Mouse (Mus musculus) naive thymus-derived CD4-positive, alpha-beta T cell, adult 5 months (primary cell): ENCODE results near the gene Hrc. TPM values are rescaled to one million over a fixed set of nuclear protein-coding genes. Genes with fewer than 3 reads are reported as not detected.

Source experiments
- polyA plus RNA-seq: library from polyadenylated mRNA; unstranded; fragments of 100-300 nt; shearing (Covaris generic); gene quantifications from one replicate; pipeline ENCODE4 v1.2.1, GENCODE M21; 2017

The Hrc gene
- polyA plus RNA-seq: not detected

GRCm38 (mm10) chr7:45335056-45335455, at the start of gene Hrc:
TSS of gene Hrc (plus strand) at chr7:45335290.

DNA sequence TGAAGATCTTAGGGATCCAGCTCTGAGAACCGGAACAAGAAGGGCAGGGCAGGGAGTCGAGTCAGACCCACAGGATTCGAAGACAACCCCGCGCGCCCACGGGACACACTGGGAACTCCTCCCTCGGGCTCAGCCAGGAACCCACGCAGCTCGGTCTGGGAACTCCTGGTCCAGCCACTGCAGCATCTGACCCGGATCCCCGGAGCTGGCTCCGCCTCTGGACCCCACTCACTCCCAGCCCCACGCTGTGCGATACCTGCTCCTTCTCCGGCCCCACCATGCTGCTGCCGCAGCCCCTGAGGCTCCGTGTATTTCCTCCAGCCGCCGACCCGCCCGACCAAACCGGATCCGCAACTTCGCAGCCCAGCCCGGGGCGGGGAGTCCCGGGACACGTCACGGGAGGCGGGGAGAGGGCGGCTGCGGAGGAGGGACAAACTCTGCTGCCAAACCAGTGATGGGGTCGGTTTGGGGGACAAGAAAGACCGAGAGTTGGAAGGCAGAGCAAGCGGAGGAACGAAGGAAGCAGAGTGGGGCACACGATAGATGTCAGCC, 1.6 kb upstream of the Hrc start, which contains the start of gene Trpm4:
Trpm4 (minus strand) TSS at position 350 of the 552 bp plus-strand sequence.

DNA sequence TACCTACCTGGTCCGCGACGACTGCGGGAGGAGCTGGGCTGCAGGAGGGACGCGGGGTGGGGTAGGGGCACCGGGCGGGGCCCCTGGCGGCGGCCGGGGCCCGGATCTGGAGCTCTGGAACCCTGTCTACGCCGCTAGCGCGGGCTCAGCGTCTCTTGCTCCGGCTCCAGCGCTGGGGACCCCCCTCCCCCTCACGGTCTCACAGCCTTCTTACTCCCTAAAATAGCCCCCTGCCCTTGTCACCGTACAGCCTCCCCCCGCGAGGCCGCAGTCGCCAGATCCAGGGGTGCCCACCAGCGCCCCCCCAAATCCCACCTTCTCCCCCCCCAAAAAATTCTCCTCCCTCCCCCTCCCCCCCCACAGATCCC, 31.5 kb downstream of the Hrc start, which contains the start of gene Ppfia3:
Ppfia3 (minus strand) TSS at position 368 of the 368 bp plus-strand sequence.

DNA sequence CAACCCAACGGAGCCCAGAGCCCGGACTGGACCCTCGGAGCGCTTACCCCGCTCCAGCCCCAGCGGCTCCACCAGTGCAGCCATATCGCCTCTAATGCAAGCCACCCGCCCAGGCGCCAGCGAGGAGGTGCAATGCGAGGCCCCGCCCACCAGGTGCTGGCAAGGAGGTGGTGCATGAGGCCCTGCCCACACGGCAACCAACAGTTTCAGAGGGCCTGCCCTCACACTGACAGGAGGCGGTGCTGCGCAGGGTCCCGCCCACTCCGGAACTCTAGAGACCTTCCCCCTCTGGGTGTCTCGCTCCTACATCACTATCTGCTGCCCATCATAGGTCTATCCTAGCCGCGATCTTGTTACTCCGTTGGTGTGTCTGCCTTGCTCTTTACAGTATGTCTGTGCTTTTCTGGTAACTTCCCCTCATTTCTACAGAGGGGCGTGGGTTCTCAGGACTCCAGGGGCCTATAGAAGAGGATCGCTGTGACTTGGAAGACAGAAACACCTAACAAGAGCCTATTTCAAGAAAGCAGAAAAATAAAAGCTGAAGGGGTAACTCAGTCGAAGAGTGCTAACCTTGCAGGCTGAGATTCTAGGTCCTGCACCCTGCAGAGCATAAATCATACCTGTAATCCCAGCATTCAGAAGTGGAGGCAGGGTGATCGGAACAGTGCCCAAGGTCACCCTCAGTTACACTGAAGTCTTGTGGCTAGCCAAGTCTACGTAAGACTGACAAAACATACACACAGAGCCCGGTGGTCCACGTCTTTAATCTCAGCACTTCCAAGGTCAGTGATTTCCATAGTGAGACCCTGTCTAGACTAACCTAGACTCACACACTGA, 35.6 kb downstream of the Hrc start, which contains the start of gene Lin7b:
Lin7b (minus strand) TSS at position 109 of the 837 bp plus-strand sequence.

Other genes with a start within 250 kb of the Hrc start
- 10.6 TPM for gene Rcn3, start 243.1 kb upstream of the Hrc start, polyA plus RNA-seq
- gene Fcgrt, start 231.4 kb upstream of the Hrc start, polyA plus RNA-seq: 6.2 TPM
- 2,728 TPM for gene Rps11, start 210.9 kb upstream of the Hrc start, polyA plus RNA-seq
- 3,371 TPM for gene Rpl13a, start 206.5 kb upstream of the Hrc start, polyA plus RNA-seq
- gene Gm45713, start 199.1 kb upstream of the Hrc start, polyA plus RNA-seq: not detected
- 252 TPM for gene Flt3l, start 198.9 kb upstream of the Hrc start, polyA plus RNA-seq
- 30.4 TPM for gene Pih1d1, start 181.0 kb upstream of the Hrc start, polyA plus RNA-seq
- 42.7 TPM for gene Aldh16a1, start 180.7 kb upstream of the Hrc start, polyA plus RNA-seq
- gene Slc17a7, start 171.3 kb upstream of the Hrc start, polyA plus RNA-seq: 0.20 TPM
- not detected for gene Gfy, start 155.7 kb upstream of the Hrc start, polyA plus RNA-seq
- gene Pth2, start 154.3 kb upstream of the Hrc start, polyA plus RNA-seq: not detected
- gene Ccdc155, start 130.4 kb upstream of the Hrc start, polyA plus RNA-seq: not detected
- 2.7 TPM for gene Dkkl1, start 123.1 kb upstream of the Hrc start, polyA plus RNA-seq
- 0.95 TPM for gene Tead2, start 119.5 kb upstream of the Hrc start, polyA plus RNA-seq
- 402 TPM for gene Cd37, start 96.2 kb upstream of the Hrc start, polyA plus RNA-seq
- gene Slc6a16, start 94.2 kb upstream of the Hrc start, polyA plus RNA-seq: not detected
- not detected for gene Slc6a21, start 57.8 kb upstream of the Hrc start, polyA plus RNA-seq
- gene Trpm4, start 1.5 kb upstream of the Hrc start, polyA plus RNA-seq: 8.0 TPM
- not detected for gene Ppfia3, start 31.7 kb downstream of the Hrc start, polyA plus RNA-seq
- not detected for gene Lin7b, start 35.3 kb downstream of the Hrc start, polyA plus RNA-seq
- gene Snrnp70, start 60.5 kb downstream of the Hrc start, polyA plus RNA-seq: 236 TPM
- gene Kcna7, start 70.4 kb downstream of the Hrc start, polyA plus RNA-seq: not detected
- gene Ntf5, start 78.4 kb downstream of the Hrc start, polyA plus RNA-seq: not detected
- gene Lhb, start 85.5 kb downstream of the Hrc start, polyA plus RNA-seq: not detected
- 8.8 TPM for gene Gys1, start 99.6 kb downstream of the Hrc start, polyA plus RNA-seq
- gene Ruvbl2, start 102.8 kb downstream of the Hrc start, polyA plus RNA-seq: 33.7 TPM
- 2,872 TPM for gene Ftl1, start 124.6 kb downstream of the Hrc start, polyA plus RNA-seq
- 198 TPM for gene Bax, start 131.6 kb downstream of the Hrc start, polyA plus RNA-seq
- 6.5 TPM for gene Tulp2, start 146.6 kb downstream of the Hrc start, polyA plus RNA-seq
- gene Gm45808, start 151.5 kb downstream of the Hrc start, polyA plus RNA-seq: not detected
- 0.16 TPM for gene Dhdh, start 153.5 kb downstream of the Hrc start, polyA plus RNA-seq
- gene Nucb1, start 175.1 kb downstream of the Hrc start, polyA plus RNA-seq: 133 TPM
- 587 TPM for gene Ppp1r15a, start 191.0 kb downstream of the Hrc start, polyA plus RNA-seq
- 1.0 TPM for gene Plekha4, start 191.0 kb downstream of the Hrc start, polyA plus RNA-seq
- gene Hsd17b14, start 219.6 kb downstream of the Hrc start, polyA plus RNA-seq: 0.66 TPM
- gene Bcat2, start 234.9 kb downstream of the Hrc start, polyA plus RNA-seq: 123 TPM